In the genomic region with DNA sequence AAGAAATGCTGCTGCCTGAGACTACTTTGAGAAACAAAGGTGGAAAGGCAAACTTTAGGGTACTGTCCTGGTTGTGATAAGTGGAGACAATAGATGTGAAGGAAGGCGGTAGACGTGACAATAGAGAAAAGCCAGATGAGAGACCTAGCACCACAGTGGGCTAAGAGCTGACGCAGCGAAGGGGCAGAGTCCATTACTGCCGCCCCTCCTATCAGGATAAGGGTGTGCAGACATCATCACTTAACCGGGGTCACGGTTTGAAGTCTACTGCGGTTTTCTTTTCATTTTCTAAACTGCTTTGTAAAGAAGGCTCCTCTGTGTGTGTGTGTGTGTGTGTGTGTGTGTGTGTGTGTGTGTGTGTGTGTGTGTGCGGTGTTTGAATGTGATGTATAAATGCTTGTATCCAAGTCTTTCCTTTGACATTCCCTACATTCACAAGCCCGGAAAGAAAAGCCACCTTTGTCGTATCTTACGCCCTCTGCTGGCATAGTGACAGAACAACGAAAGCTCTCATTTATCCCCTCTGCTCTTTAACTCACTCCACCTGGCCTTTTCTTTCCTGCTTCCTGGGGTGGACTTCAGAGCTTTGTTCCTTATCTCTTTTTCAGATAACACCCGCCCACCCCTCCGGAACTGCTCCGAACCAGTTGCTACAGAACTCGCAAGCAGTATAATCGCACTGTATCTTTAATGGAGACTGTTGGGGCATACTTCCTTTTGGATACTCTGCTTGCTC, we compare ENCODE assay signal across 8 mouse cellular contexts. TPM values are rescaled to one million over a fixed set of nuclear protein-coding genes. Genes with fewer than 3 reads are reported as not detected.
DNase-seq lines count a peak whose midpoint lies in the region; ATAC-seq and TF ChIP-seq lines count a peak whose summit lies in the region.

No protein-coding gene starts in this region.

- no peak for TF ChIP-seq POLR2A in heart, adult 2 months (IDR thresholded peaks at IDR 0.05; ENCODE audit: insufficient read depth, low read depth, low read length)

- no peaks in the 10 kb centered on the region for H3K9me3 ChIP-seq in E14TG2a.4 (ENCODE audit: low read length)
- H3K9me3 ChIP-seq in intestine, postnatal 0 days (ENCODE audit: control insufficient read depth): no peaks in the 10 kb centered on the region
- no peaks in the 10 kb centered on the region for H3K9me3 ChIP-seq in midbrain, postnatal 0 days (ENCODE audit: low read length)

- ATAC-seq in common myeloid progenitor, adult 5-6 weeks (replicated peaks; ENCODE audit: low read depth, poor library complexity, severe bottlenecking): 0 out of 2 replicates have a peak, but pooled peaks have one; percentile 54
- peak; percentile 94 for ATAC-seq in intestine, postnatal 0 days
- ATAC-seq in midbrain, postnatal 0 days (ENCODE audit: low FRiP score): no peak

- no peak for DNase-seq in heart, adult 2 months
- DNase-seq in heart, adult 11 months: no peak
- DNase-seq in midbrain, postnatal 0 days (ENCODE audit: low spot score): peak; percentile 21
- DNase-seq in ovary, adult 18-20 months (ENCODE audit: low spot score): no peak
- no peak for DNase-seq in gastrocnemius, adult 18-20 months (ENCODE audit: low spot score)

- no peaks in the 10 kb centered on the region for H3K27me3 ChIP-seq in heart, adult 2 months (ENCODE audit: control insufficient read depth, insufficient read depth, low read length)
- H3K27me3 ChIP-seq in E14TG2a.4 (ENCODE audit: insufficient read depth, low read length): no peaks in the 10 kb centered on the region
- H3K27me3 ChIP-seq in intestine, postnatal 0 days (replicated peaks; ENCODE audit: control insufficient read depth, insufficient read depth, low read length): no peaks in the 10 kb centered on the region
- no peaks in the 10 kb centered on the region; the same call in 1 of the 2 replicates for H3K27me3 ChIP-seq in midbrain, postnatal 0 days (ENCODE audit: insufficient read depth, low read length)

- intact Hi-C loops in heart, adult 2 months (cut with DNase I): loop anchor here (10.0 kb wide), 1 partner anchor 250 kb away; no protein-coding TSS in a partner anchor

- no peaks in the 10 kb centered on the region for H3K79me2 ChIP-seq in heart, adult 2 months (replicated peaks; ENCODE audit: control insufficient read depth, insufficient read depth, low read length)

- peak; percentile 53 for TF ChIP-seq CTCF in heart, adult 2 months (IDR thresholded peaks at IDR 0.05)
- TF ChIP-seq CTCF in E14TG2a.4 (conservative IDR thresholded peaks at IDR 0.05; ENCODE audit: low read length): peak; percentile 20
- peak; percentile 65 for TF ChIP-seq CTCF in intestine, postnatal 0 days (IDR thresholded peaks at IDR 0.05; ENCODE audit: low read depth)
- peak; percentile 61 for TF ChIP-seq CTCF in midbrain, postnatal 0 days (IDR thresholded peaks at IDR 0.05)

- no peak for TF ChIP-seq EP300 in heart, adult 2 months (IDR thresholded peaks at IDR 0.05; ENCODE audit: insufficient read depth, low read depth, low read length)

- no peak overlapping the region for H3K27ac ChIP-seq in heart, adult 2 months
- no peak overlapping the region for H3K27ac ChIP-seq in intestine, postnatal 0 days (ENCODE audit: low read depth, low read length)
- no peak overlapping the region for H3K27ac ChIP-seq in midbrain, postnatal 0 days (ENCODE audit: low read depth, low read length)

- no peaks in the 10 kb centered on the region for H3K36me3 ChIP-seq in heart, adult 2 months (ENCODE audit: control insufficient read depth, insufficient read depth, low read length)
- no peaks in the 10 kb centered on the region for H3K36me3 ChIP-seq in E14TG2a.4 (ENCODE audit: insufficient read depth, low read length)
- no peaks in the 10 kb centered on the region for H3K36me3 ChIP-seq in intestine, postnatal 0 days (ENCODE audit: control insufficient read depth, insufficient read depth)
- H3K36me3 ChIP-seq in midbrain, postnatal 0 days (ENCODE audit: insufficient read depth, low read length): no peaks in the 10 kb centered on the region

- H3K4me1 ChIP-seq in heart, adult 2 months (ENCODE audit: control insufficient read depth, insufficient read depth, low read length): no peaks in the 10 kb centered on the region
- H3K4me1 ChIP-seq in E14TG2a.4 (replicated peaks; ENCODE audit: low read depth, low read length): no peaks in the 10 kb centered on the region
- no peaks in the 10 kb centered on the region for H3K4me1 ChIP-seq in intestine, postnatal 0 days (replicated peaks; ENCODE audit: control insufficient read depth, insufficient read depth, low read length)
- no peaks in the 10 kb centered on the region for H3K4me1 ChIP-seq in midbrain, postnatal 0 days (ENCODE audit: insufficient read depth, low read length)

- WGBS in heart, adult 2 months: 42% methylated on average over 18 of the region's 18 CpGs
- 43% methylated on average over 18 of the region's 18 CpGs for WGBS in intestine, postnatal 0 days
- 54% methylated on average over 17 of the region's 18 CpGs for whole genome bisulfite sequencing in midbrain, postnatal 0 days

- H3K4me3 ChIP-seq in heart, adult 2 months: no peak overlapping the region
- no peak overlapping the region for H3K4me3 ChIP-seq in E14TG2a.4 (replicated peaks; ENCODE audit: low read length)
- H3K4me3 ChIP-seq in intestine, postnatal 0 days (ENCODE audit: low read depth, low read length): no peak overlapping the region
- no peak overlapping the region for H3K4me3 ChIP-seq in midbrain, postnatal 0 days (ENCODE audit: low read depth, low read length)

- H3K9ac ChIP-seq in heart, adult 2 months (ENCODE audit: low read depth, low read length): no peak overlapping the region
- H3K9ac ChIP-seq in intestine, postnatal 0 days (ENCODE audit: low read depth, low read length): no peak overlapping the region
- H3K9ac ChIP-seq in midbrain, postnatal 0 days (replicated peaks; ENCODE audit: low read length, poor library complexity, severe bottlenecking): no peak overlapping the region

- peak overlapping the region; percentile 38; the same call in 1 of the 2 replicates for H3K4me2 ChIP-seq in intestine, postnatal 0 days (replicated peaks; ENCODE audit: low read depth)
- no peak overlapping the region for H3K4me2 ChIP-seq in midbrain, postnatal 0 days (ENCODE audit: low read depth, low read length, poor library complexity, severe bottlenecking)

RNA-seq across cellular contexts. Expression of a gene that starts 17.7 kb away (rescaled TPM):
- total RNA-seq in heart, adult 2 months (2021): under 1 TPM in 1 of 2 experiments, not detected in 1; 0.10 TPM
- 0.12 and 0.20 TPM in 2 replicates for polyA plus RNA-seq in heart, adult 2 months (2012; rRNA removed)
- total RNA-seq in common myeloid progenitor, adult 5-6 weeks (2017): not detected in 2 replicates
- 0.05 and 0.14 TPM in 2 replicates for polyA plus RNA-seq in intestine, postnatal 0 days (2015; fragmentation: Nextera tagmentation; extraction: Ambion mirVana)
- total RNA-seq in midbrain, postnatal 0 days (2014; rRNA removed): 0.38 TPM in 2 replicates
- 0.16 and 0.23 TPM in 2 replicates for polyA plus RNA-seq in midbrain, postnatal 0 days (2015; fragmentation: Nextera tagmentation; extraction: Ambion mirVana)
- total RNA-seq in gastrocnemius, adult 18-20 months (2021): under 1 TPM; 0.43 TPM
